Mouse (Mus musculus) spleen, adult 18-20 months (tissue): Measurements from ENCODE around the gene Evx2.

Experiments used
- DNase-seq, 2 experiments: peaks; one replicate each; pipeline ENCODE4 v3.0.0; 2022; ENCODE audit warnings: mixed read lengths in 2 of 2

Evx2 gene

DNA sequence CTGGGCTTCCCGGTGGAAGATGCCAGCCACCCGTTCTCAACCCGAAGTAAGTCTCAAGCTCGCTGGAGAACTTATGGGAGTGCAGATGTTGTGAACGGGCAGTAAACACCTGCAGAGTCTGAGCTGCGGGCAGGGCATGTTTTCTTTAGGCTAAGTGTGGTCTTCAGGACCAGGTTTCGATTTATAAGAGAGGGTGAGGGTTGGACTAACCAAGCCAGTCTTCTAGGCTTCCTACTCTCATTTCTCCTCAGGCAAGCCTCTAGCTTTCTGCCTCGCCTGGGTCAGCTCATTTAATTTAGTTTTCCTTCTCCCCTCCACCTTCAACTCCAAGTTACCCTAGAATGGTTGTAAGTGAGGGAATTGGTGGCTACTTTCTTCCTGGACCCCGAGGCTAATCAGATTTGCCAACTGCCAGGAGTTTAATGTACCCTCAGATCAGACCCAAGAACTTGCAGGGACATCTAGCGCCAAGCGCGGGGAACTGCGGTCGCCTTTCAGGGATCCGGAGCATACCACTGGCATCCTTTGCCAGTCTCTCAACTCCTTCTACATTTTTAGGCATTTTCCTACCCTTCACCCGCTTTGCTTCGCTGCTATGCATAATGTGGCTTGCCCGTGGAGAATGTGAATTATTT, 4.1 kb upstream of the Evx2 start:
- no peak for DNase-seq

- no peak for DNase-seq
Observed at GRCm38 (mm10) chr2:74661685-74662084, 2.3 kb upstream of the Evx2 start.

GRCm38 (mm10) chr2:74660421-74661375, 1.3 kb upstream of the Evx2 start:
- no peak for DNase-seq

- DNase-seq = no peak
Observed at GRCm38 (mm10) chr2:74658667-74659371, 538 bp downstream of the Evx2 start.

GRCm38 (mm10) chr2:74658024-74658666, 1.2 kb downstream of the Evx2 start:
- DNase-seq = no peak

DNA sequence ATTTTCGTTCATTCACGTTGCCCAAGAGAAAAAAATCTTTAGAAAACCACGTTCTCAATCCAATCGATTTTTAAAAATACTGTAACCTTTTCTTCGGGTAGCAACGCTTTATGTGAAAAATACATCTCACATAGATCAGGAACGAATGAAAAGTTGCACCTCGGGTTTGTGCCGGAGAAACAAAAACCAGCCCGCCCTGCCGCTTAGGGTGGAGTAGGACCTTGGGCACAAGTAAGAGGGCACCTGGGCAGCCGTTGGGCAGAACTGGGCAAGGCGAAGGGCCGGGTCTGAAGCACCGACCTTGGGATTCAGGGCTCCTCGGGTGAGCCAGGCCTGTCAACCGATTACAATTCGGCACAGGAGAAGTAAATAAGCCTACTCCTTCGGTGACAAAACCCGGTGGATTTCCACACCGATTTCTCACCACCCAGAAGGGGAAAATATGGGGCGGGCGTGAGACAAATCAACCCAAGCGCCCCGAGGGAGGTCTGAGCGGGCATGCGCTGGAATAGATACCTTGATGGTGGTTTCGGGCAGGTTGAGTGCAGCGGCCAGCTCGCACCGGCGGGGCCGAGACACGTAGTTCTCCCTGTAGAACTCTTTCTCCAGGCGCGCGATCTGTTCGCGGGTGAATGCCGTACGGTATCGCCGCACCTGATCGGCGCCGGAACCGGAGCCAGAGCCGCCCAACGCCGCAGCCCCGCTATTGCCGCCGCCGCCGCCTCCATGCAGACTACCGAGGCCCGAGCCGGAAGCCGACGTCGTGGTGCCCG, 1.9 kb downstream of the Evx2 start:
- DNase-seq = no peak

GRCm38 (mm10) chr2:74656632-74657021, 2.7 kb downstream of the Evx2 start:
- no peak for DNase-seq

DNA sequence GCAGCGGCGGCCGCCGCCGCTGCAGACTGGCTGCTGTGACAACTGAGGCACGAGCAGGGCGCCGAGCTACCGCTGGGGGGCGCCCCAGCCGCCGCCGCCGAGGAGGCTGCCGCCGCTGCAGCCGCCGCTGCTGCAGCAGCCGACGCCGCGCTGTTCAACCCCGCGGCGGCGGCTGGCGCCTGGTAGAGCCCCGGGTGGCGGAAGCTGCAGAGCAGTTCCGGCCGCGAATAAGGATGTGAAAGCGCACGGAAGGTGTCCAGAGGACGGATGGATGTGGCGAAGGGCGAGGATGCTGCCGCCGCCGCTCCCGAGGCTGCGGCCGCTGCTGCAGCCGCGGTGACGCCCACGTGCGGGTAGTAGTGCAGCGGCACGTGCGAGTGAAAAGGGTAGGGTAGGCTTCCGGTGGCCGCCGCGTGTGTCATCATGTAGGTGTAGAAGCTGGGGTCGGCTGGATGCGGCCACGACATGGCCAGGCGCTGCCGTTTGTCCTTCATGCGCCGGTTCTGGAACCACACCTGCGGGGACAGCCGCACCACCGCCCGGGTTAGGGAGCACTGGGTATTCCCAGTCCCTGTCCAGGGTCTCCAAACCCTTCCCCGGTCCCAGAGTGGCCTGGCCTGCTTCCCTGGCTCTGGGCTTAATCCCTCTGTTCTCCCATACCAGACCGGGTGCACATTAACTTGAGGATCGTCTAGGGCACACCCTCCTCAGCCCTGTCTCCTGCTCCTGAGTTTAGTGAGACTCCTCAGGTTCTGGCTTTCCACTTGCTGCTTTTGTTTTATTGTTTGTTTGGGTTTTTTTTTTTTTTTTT, 3.3 kb downstream of the Evx2 start:
- no peak for DNase-seq

DNA sequence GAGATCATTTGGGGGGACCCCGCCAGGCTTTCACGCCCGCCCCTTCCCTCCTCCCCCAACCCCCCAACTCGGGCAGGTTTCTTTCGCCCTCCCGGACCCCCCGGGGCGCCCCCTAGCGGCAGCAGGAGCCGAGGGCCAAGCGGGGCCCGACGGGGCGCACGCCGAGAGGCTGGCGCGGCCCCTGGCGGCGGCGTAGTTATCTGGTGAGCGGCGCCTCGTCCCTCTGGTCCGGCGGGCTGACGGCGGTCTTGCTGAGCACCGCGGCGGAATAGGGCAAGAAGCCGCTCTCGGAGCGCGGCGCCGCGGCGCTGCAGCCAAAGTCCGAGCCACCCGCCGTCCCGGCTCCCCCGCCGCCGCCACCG, 4.0 kb downstream of the Evx2 start:
- DNase-seq = no peak

DNA sequence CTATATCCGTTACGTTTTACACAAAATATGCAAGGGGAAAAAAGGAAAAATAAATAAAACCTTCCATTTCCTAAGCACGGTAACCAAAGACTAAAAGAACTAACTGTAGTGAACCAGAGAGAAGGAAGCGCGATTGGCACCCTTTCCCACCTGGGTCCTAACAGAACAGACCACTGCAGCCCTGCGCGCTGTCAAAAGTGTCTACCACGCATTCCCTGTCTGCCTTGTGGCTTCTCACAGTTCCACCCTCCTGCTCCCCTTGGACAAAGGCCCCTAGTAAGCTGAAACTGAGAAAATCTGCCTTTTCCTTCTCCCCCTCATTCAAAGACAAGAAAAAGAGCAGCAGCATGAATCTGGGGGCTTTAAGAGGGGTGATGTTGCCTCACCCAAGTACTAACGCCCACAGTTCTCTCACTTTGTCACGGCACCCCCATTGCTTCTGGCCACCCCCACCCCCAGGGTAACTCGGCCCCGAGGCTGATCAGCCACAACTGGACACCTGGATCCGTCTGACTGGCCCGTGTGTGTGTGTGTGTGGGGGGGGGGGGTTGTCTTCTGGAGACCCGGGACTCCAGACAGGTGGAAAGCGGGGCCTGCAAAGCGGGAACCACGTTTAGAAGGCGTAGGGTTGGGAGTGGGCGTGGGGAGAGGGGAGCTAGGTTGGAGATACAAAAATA, 4.5 kb downstream of the Evx2 start:
- DNase-seq = no peak

GRCm38 (mm10) chr2:74653781-74654535, 5.4 kb downstream of the Evx2 start:
- no peak for DNase-seq

DNA sequence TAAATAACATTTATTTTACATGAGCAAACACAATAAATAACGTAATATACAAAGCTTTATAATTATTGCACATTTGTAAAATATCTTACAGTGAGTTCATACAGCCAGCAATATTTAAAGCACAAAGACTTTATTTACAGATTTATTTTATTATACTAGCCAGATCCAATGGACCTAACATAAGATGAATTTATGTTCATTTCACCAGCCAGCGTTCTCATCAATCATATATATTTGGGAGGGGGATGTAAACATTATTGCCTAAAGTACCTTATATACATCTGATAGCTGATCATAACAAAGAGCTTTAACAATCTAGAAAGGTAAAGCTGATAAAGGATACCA, 6.4 kb downstream of the Evx2 start:
- no peak for DNase-seq

GRCm38 (mm10) chr2:74647082-74647864, 12.1 kb downstream of the Evx2 start:
- no peak for DNase-seq

DNA sequence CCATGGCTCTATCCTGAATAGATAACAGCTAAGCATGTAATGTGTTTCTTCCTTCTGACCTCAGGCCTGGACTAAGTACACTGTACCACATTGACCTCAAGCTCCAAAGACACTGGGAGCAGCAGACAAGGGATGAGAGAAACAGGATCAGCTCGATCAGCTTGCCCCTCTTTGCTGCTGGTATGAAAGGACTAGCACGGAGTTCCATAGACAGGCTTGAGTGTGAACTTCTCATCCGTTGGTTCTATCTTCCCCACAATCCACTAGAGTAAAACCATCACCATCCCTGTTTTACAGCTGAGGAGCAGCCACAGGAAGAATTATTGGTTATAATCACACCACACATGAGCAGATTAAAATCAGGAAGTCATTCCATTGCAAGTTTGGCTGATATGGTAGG, 13.7 kb downstream of the Evx2 start:
- DNase-seq = no peak

DNA sequence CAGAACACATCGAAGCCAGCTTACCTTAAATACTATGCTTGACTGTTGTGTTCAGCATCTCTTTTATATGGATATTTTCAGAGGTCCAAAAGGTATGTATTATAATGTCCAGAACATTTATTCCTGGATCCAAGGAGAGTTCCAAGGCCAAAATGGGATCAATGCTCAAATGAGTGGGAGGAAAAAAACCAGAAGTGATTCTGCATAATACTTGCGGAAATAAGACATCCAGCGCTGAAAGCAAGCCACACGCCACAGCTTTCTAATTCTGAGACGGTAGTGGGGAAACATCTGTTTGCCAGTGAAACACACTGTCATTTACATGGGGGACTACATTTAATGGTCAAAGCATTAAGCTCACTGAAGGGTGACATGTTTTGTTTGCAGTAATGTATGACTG, 16.9 kb downstream of the Evx2 start:
- no peak for DNase-seq

- DNase-seq = no peak
Observed at GRCm38 (mm10) chr2:74635412-74635811, 23.9 kb downstream of the Evx2 start.

DNA sequence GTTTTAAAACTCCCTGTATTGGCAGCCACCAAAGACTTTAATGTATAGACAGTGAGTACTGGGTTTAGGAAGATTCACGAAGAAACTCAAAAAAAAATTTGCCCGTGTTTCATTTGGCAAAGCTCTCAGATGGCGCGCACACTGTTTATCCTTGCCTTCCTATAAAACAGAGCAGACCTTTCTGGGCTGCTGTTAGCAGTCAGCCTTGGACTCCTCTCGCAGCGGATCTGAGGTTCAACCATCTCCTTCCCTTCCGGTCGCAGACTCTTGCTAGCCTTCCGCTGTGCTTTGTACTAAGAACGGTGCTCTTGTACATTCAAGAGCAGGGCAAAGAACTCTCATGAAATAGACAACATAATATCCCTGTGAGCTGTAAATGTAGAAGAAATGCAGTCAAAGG, 39.0 kb downstream of the Evx2 start:
- DNase-seq = no peak

DNA sequence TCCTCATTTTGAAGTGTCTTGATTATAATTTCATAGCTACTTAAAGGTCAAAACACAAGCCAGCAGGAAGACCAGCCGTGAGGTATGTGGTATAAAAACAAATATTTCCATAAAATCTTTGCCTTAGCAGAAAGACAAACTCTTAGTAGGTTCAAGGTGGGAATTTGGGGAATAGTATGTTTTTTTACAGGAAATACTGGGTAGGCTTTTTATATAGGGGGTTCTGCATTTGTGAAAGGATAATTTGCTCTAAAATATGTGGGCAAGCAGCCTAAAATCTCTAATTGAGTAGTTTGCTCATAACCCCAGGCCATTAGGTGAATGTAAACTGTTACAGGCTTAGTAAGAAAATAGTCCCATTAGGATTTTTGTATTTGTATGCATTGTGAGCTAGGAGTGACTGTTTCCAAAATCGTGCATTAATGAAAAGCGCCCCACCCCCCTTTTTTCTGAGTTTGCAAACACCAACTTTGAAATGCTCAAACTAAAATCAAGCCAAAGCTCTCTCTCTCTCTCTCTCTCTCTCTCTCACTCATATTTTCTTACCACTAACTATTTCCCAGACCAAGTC, 39.6 kb downstream of the Evx2 start:
- DNase-seq = no peak

DNA sequence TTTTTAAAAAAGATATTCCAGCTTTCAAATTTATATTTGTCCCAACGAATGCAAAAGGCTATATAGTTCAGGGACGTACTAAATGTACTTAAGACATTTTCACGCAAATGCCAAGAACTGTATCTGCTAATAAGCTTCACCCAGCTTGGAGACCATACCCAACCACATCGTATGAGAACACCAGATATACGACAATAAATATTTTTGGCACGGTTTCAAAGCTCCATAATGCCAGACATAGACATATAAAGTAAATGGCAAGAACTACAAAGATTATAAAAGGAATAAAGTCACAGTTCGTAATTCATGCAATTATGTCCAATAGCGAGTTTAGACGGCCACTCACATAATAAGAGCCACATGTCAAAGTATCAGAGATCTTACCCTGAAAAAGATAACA, 41.7 kb downstream of the Evx2 start:
- DNase-seq = no peak
